Mouse (Mus musculus): ENCODE measurements around the gene Myl7. TPM values are rescaled to one million over a fixed set of nuclear protein-coding genes. Genes with fewer than 3 reads are reported as not detected.

Myl7 gene
- polyA plus RNA-seq, 1 experiment from 2014 or later: 3.6 TPM

DNA sequence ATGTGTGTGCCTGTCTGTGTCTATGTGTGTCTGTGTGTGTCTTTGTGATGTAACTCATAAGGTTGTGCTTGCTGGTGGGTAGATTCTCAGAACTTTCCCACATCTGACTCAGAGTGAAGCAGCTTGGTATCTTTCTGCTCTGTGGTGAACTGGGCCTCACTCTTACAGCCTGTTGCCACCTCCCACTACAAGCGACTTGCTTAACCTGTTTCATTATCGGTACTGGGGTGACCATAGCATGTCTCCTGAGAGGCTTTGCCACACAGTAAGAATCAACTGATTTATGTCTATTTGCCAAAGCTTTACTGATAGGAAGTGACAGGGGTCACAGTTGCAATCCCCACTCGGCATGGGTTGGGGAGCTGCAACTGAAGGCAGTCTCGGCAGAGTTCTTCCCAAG is 10.1 kb upstream of the Myl7 start:
- no peaks in the 10 kb centered on the region for H3K4me1 ChIP-seq (ENCODE audit: control insufficient read depth, insufficient read depth, low read length)
- no peak overlapping the region for H3K27ac ChIP-seq (replicated peaks; ENCODE audit: low read depth, low read length)
- DNase-seq (ENCODE audit: low spot score): no peak
- H3K4me2 ChIP-seq (ENCODE audit: low read depth, severe bottlenecking): no peak overlapping the region; the same call in 1 of the 2 replicates
- H3K27me3 ChIP-seq (ENCODE audit: control insufficient read depth, insufficient read depth, low read length): no peaks in the 10 kb centered on the region
- no peak overlapping the region for H3K9ac ChIP-seq (ENCODE audit: low read length)
- no peak overlapping the region for H3K4me3 ChIP-seq (ENCODE audit: low read depth, low read length)
- H3K9me3 ChIP-seq (ENCODE audit: control insufficient read depth, low read length): no peaks in the 10 kb centered on the region
- no peaks in the 10 kb centered on the region for H3K36me3 ChIP-seq (ENCODE audit: control insufficient read depth, insufficient read depth, low read length)
- ATAC-seq (ENCODE audit: insufficient number of reproducible peaks, low FRiP score, low TSS enrichment, low read depth): no peak
- 72% methylated on average over 4 of the region's 4 CpGs for WGBS

GRCm38 (mm10) chr11:5907096-5907495 is 8.5 kb upstream of the Myl7 start:
- H3K36me3 ChIP-seq (ENCODE audit: control insufficient read depth, insufficient read depth, low read length): no peaks in the 10 kb centered on the region
- DNase-seq (ENCODE audit: low spot score) (no peak), ATAC-seq (ENCODE audit: insufficient number of reproducible peaks, low FRiP score, low TSS enrichment, low read depth) (no peak)
- H3K9me3 ChIP-seq (ENCODE audit: control insufficient read depth, low read length): no peaks in the 10 kb centered on the region
- WGBS: 58% methylated on average over 5 of the region's 5 CpGs
- no peak overlapping the region for H3K4me3 ChIP-seq (ENCODE audit: low read depth, low read length)
- no peak overlapping the region for H3K9ac ChIP-seq (ENCODE audit: low read length)
- no peak overlapping the region for H3K27ac ChIP-seq (replicated peaks; ENCODE audit: low read depth, low read length)
- H3K4me1 ChIP-seq (ENCODE audit: control insufficient read depth, insufficient read depth, low read length): 0 out of 2 replicates have a peak, but pooled peaks cover 2% of the 10 kb centered on the region
- H3K4me2 ChIP-seq (ENCODE audit: low read depth, severe bottlenecking): no peak overlapping the region
- H3K27me3 ChIP-seq (ENCODE audit: control insufficient read depth, insufficient read depth, low read length): no peaks in the 10 kb centered on the region

DNA sequence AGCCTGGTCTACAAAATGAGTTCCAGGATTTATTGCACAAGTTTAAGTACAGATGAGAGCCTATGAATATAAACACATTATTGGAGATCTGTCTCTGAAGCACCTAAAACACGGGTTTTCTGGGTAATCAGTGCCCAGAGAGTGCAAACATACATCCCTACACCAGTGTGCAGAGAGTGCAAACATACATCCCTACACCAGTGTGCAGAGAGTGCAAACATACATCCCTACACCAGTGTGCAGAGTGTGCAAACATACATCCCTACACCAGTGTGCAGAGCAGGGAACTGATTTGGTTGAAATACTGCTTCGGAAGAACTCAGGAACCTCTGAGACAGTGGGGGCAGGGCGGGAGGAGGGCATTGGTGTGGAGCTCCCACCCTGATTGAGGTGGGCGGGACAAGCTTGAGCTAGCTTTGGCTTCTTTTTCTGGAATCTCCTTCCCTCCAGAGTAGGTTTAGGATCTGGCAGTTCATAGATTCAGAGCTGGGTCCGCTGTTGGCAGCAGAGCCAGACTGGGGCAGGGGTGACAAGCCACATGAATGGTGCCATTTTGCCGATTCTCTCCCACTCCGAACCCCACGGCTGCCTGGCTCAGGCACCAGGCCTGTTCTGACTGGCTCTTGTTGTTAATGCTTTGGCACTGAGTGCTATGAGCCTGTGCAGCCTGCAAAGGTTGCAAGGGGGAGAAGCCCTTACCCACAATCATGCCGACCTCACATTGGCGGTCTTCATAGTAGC is 7.4 kb upstream of the Myl7 start:
- H3K36me3 ChIP-seq (ENCODE audit: control insufficient read depth, insufficient read depth, low read length): no peaks in the 10 kb centered on the region
- peaks cover 6% of the 10 kb centered on the region for H3K27me3 ChIP-seq (ENCODE audit: control insufficient read depth, insufficient read depth, low read length)
- no peak for ATAC-seq (ENCODE audit: insufficient number of reproducible peaks, low FRiP score, low TSS enrichment, low read depth)
- H3K9me3 ChIP-seq (ENCODE audit: control insufficient read depth, low read length): no peaks in the 10 kb centered on the region
- no peak overlapping the region for H3K4me2 ChIP-seq (ENCODE audit: low read depth, severe bottlenecking)
- H3K4me3 ChIP-seq (ENCODE audit: low read depth, low read length): no peak overlapping the region
- no peak overlapping the region for H3K27ac ChIP-seq (replicated peaks; ENCODE audit: low read depth, low read length)
- peaks cover 6% of the 10 kb centered on the region for H3K4me1 ChIP-seq (ENCODE audit: control insufficient read depth, insufficient read depth, low read length)
- 89% methylated on average over 10 of the region's 10 CpGs for WGBS
- no peak overlapping the region for H3K9ac ChIP-seq (ENCODE audit: low read length)
- no peak for DNase-seq (ENCODE audit: low spot score)

GRCm38 (mm10) chr11:5904871-5905270 is 6.3 kb upstream of the Myl7 start:
- H3K9ac ChIP-seq (ENCODE audit: low read length): no peak overlapping the region
- 88% methylated on average over 6 of the region's 6 CpGs for WGBS
- peaks cover 8% of the 10 kb centered on the region for H3K27me3 ChIP-seq (ENCODE audit: control insufficient read depth, insufficient read depth, low read length)
- DNase-seq (ENCODE audit: low spot score) (no peak), ATAC-seq (ENCODE audit: insufficient number of reproducible peaks, low FRiP score, low TSS enrichment, low read depth) (no peak)
- no peak overlapping the region for H3K27ac ChIP-seq (replicated peaks; ENCODE audit: low read depth, low read length)
- no peak overlapping the region for H3K4me2 ChIP-seq (ENCODE audit: low read depth, severe bottlenecking)
- H3K36me3 ChIP-seq (ENCODE audit: control insufficient read depth, insufficient read depth, low read length): no peaks in the 10 kb centered on the region
- no peaks in the 10 kb centered on the region for H3K9me3 ChIP-seq (ENCODE audit: control insufficient read depth, low read length)
- H3K4me1 ChIP-seq (ENCODE audit: control insufficient read depth, insufficient read depth, low read length): peaks cover 6% of the 10 kb centered on the region
- no peak overlapping the region for H3K4me3 ChIP-seq (ENCODE audit: low read depth, low read length)

GRCm38 (mm10) chr11:5904357-5904756 is 5.8 kb upstream of the Myl7 start:
- peaks cover 6% of the 10 kb centered on the region for H3K4me1 ChIP-seq (ENCODE audit: control insufficient read depth, insufficient read depth, low read length)
- no peak overlapping the region for H3K4me3 ChIP-seq (ENCODE audit: low read depth, low read length)
- ATAC-seq (ENCODE audit: insufficient number of reproducible peaks, low FRiP score, low TSS enrichment, low read depth) (no peak), DNase-seq (ENCODE audit: low spot score) (no peak)
- H3K27me3 ChIP-seq (ENCODE audit: control insufficient read depth, insufficient read depth, low read length): peaks cover 8% of the 10 kb centered on the region
- no peaks in the 10 kb centered on the region for H3K36me3 ChIP-seq (ENCODE audit: control insufficient read depth, insufficient read depth, low read length)
- WGBS: 89% methylated on average over 19 of the region's 19 CpGs
- H3K27ac ChIP-seq (replicated peaks; ENCODE audit: low read depth, low read length): no peak overlapping the region
- no peaks in the 10 kb centered on the region for H3K9me3 ChIP-seq (ENCODE audit: control insufficient read depth, low read length)
- H3K4me2 ChIP-seq (ENCODE audit: low read depth, severe bottlenecking): no peak overlapping the region
- H3K9ac ChIP-seq (ENCODE audit: low read length): no peak overlapping the region

- Histone ChIP-seq H3K4me1 (ENCODE audit: control insufficient read depth, insufficient read depth, low read length) (peaks cover 6% of the 10 kb centered on the region), H3K4me3 (ENCODE audit: low read depth, low read length) (no peak overlapping the region), H3K27ac (replicated peaks; ENCODE audit: low read depth, low read length) (no peak overlapping the region), H3K9ac (ENCODE audit: low read length) (no peak overlapping the region), H3K4me2 (ENCODE audit: low read depth, severe bottlenecking) (no peak overlapping the region), H3K36me3 (ENCODE audit: control insufficient read depth, insufficient read depth, low read length) (no peaks in the 10 kb centered on the region), H3K27me3 (ENCODE audit: control insufficient read depth, insufficient read depth, low read length) (peaks cover 9% of the 10 kb centered on the region), H3K9me3 (ENCODE audit: control insufficient read depth, low read length) (no peaks in the 10 kb centered on the region)
- ATAC-seq (ENCODE audit: insufficient number of reproducible peaks, low FRiP score, low TSS enrichment, low read depth) (no peak), DNase-seq (ENCODE audit: low spot score) (no peak)
- WGBS: 85% methylated on average over 2 of the region's 2 CpGs
Observed at GRCm38 (mm10) chr11:5903844-5904243, 5.3 kb upstream of the Myl7 start.

GRCm38 (mm10) chr11:5902390-5902789 is 3.8 kb upstream of the Myl7 start:
- no peaks in the 10 kb centered on the region for H3K36me3 ChIP-seq (ENCODE audit: control insufficient read depth, insufficient read depth, low read length)
- ATAC-seq (ENCODE audit: insufficient number of reproducible peaks, low FRiP score, low TSS enrichment, low read depth) (no peak), DNase-seq (ENCODE audit: low spot score) (no peak)
- H3K9me3 ChIP-seq (ENCODE audit: control insufficient read depth, low read length): no peaks in the 10 kb centered on the region
- H3K27ac ChIP-seq (replicated peaks; ENCODE audit: low read depth, low read length): no peak overlapping the region
- peak overlapping the region; percentile 77; the same call in 1 of the 2 replicates for H3K4me2 ChIP-seq (ENCODE audit: low read depth, severe bottlenecking)
- 10% methylated on average over 6 of the region's 6 CpGs for WGBS
- peaks cover 10% of the 10 kb centered on the region for H3K27me3 ChIP-seq (ENCODE audit: control insufficient read depth, insufficient read depth, low read length)
- H3K4me3 ChIP-seq (ENCODE audit: low read depth, low read length): peak overlapping the region; percentile 24; the same call in 1 of the 2 replicates
- peaks cover 12% of the 10 kb centered on the region for H3K4me1 ChIP-seq (ENCODE audit: control insufficient read depth, insufficient read depth, low read length)
- H3K9ac ChIP-seq (ENCODE audit: low read length): peak overlapping the region; percentile 54

DNA sequence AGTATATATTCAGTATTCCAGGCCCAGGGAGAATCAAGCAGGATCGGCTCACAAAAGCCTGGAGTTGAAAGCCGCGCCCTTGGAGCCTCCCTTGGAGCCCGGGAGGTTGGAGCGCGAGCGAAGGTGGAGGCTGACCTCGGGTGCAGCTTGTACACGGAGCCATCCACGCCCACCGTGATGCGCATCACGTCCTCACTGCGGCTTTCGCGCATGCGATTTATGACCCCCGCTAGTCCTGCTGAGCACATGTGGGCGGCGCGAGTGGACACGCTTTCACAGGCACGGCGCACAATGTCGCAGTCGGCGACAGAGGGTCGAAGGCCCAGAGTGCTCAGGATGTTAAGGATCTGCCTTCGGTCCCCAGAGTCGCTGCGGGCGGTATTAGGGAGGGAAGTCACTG is 3.4 kb upstream of the Myl7 start:
- peak; percentile 49; the same call in 1 of the 2 replicates for ATAC-seq (ENCODE audit: insufficient number of reproducible peaks, low FRiP score, low TSS enrichment, low read depth)
- Histone ChIP-seq H3K4me2 (ENCODE audit: low read depth, severe bottlenecking) (peak overlapping the region; percentile 77), H3K36me3 (ENCODE audit: control insufficient read depth, insufficient read depth, low read length) (no peaks in the 10 kb centered on the region), H3K27me3 (ENCODE audit: control insufficient read depth, insufficient read depth, low read length) (peaks cover 10% of the 10 kb centered on the region), H3K4me3 (ENCODE audit: low read depth, low read length) (peak overlapping the region; percentile 24), H3K27ac (replicated peaks; ENCODE audit: low read depth, low read length) (no peak overlapping the region), H3K9me3 (ENCODE audit: control insufficient read depth, low read length) (no peaks in the 10 kb centered on the region), H3K4me1 (ENCODE audit: control insufficient read depth, insufficient read depth, low read length) (peaks cover 14% of the 10 kb centered on the region), H3K9ac (ENCODE audit: low read length) (peak overlapping the region; percentile 54)
- DNase-seq (ENCODE audit: low spot score): peak; percentile 83
- whole genome bisulfite sequencing: under 1% methylated on average over 32 of the region's 32 CpGs
